Mouse (Mus musculus) limb, embryonic 12.5 days (tissue): ENCODE data around the gene 4921509C19Rik. TPM values are rescaled to one million over a fixed set of nuclear protein-coding genes. Genes with fewer than 3 reads are reported as not detected.
"Not testable (repeated sequence)": the region's sequence is repeated elsewhere in the genome, so short reads cannot be mapped to it uniquely, and the experiment has no call there.

ENCODE experiments used
- ATAC-seq: fragments of 200-750 bp; cut with Nextera tagmentation; 2 replicates; pipeline ENCODE4 v1.8.0; 2017; ENCODE audit warnings: low read depth, moderate TSS enrichment; ENCODE audit not compliant: insufficient number of reproducible peaks, insufficient read depth, low FRiP score, low TSS enrichment
- H3K27ac ChIP-seq: fragments of 300-500 bp; sonication (generic); 2 replicates; pipeline ENCODE4 v1.5.1; 2016; ENCODE audit warnings: mild to moderate bottlenecking, moderate library complexity
- H3K27me3 ChIP-seq: fragments of 300-500 bp; sonication (generic); 2 replicates; pipeline ENCODE4 v1.6.1; 2016; ENCODE audit warnings: mild to moderate bottlenecking, moderate library complexity
- H3K36me3 ChIP-seq: fragments of 300-500 bp; sonication (generic); 2 replicates; pipeline ENCODE4 v1.6.1; 2016; ENCODE audit warnings: mild to moderate bottlenecking, moderate library complexity
- H3K4me1 ChIP-seq: fragments of 300-500 bp; sonication (generic); replicated peaks from 2 replicates; pipeline ENCODE4 v1.6.1; 2016
- H3K4me2 ChIP-seq: fragments of 300-500 bp; sonication (generic); 2 replicates; pipeline ENCODE4 v1.6.1; 2016; ENCODE audit warnings: mild to moderate bottlenecking, moderate library complexity
- H3K4me3 ChIP-seq: fragments of 300-500 bp; sonication (generic); replicated peaks from 2 replicates; pipeline ENCODE4 v1.5.1; 2016; ENCODE audit warnings: mild to moderate bottlenecking
- H3K9ac ChIP-seq: fragments of 300-500 bp; sonication (generic); replicated peaks from 2 replicates; pipeline ENCODE4 v1.6.1; 2016; ENCODE audit warnings: mild to moderate bottlenecking, moderate library complexity
- H3K9me3 ChIP-seq: fragments of 300-500 bp; sonication (generic); 2 replicates; pipeline ENCODE4 v1.6.1; 2016; ENCODE audit warnings: mild to moderate bottlenecking, moderate library complexity
- WGBS: fragments of 180-500 bp; shearing (Covaris S2); methylation state at CpG from one replicate; pipeline ENCODE4 v1.1.7; 2016; 5-methylcytosine and 5-hydroxymethylcytosine counted together
- polyA plus RNA-seq: library from polyadenylated mRNA; unstranded; fragments of >200 nt; fragmentation: Nextera tagmentation; extraction: Ambion mirVana; gene quantifications from 2 replicates; pipeline ENCODE4 v1.2.1, GENCODE M21; 2016

4921509C19Rik gene
- polyA plus RNA-seq, result not detected in 2 replicates

GRCm38 (mm10) chr2:151476053-151476452, at the start of gene 4921509C19Rik:
Gene 4921509C19Rik (minus strand): TSS chr2:151476153.
- not testable (repeated sequence) for ATAC-seq, H3K27ac ChIP-seq, H3K4me2 ChIP-seq, H3K4me3 ChIP-seq, H3K36me3 ChIP-seq, H3K9ac ChIP-seq, H3K27me3 ChIP-seq, H3K9me3 ChIP-seq, H3K4me1 ChIP-seq
- 92% methylated on average over 5 of the region's 5 CpGs for WGBS

- H3K4me1 ChIP-seq, result no peaks in the 10 kb centered on the region
- H3K36me3 ChIP-seq, result peaks cover 11% of the 10 kb centered on the region
- H3K27ac ChIP-seq, result no peak overlapping the region
- WGBS, result 60% methylated on average over 2 of the region's 2 CpGs
- H3K9ac ChIP-seq, result no peak overlapping the region
- H3K4me2 ChIP-seq, result no peak overlapping the region
- ATAC-seq, result no peak
- no peaks in the 10 kb centered on the region for H3K27me3 ChIP-seq
- H3K9me3 ChIP-seq, result no peaks in the 10 kb centered on the region
- no peak overlapping the region for H3K4me3 ChIP-seq
Measured at GRCm38 (mm10) chr2:151525520-151525919, 49.6 kb upstream of the 4921509C19Rik start.

- Histone ChIP-seq H3K36me3 (peaks cover 21% of the 10 kb centered on the region), H3K4me1 (no peaks in the 10 kb centered on the region), H3K27me3 (no peaks in the 10 kb centered on the region), H3K9ac (no peak overlapping the region), H3K4me3 (no peak overlapping the region), H3K4me2 (no peak overlapping the region), H3K27ac (no peak overlapping the region), H3K9me3 (no peaks in the 10 kb centered on the region)
- WGBS, result 75% methylated on average over 4 of the region's 4 CpGs
- ATAC-seq, result no peak
Measured at GRCm38 (mm10) chr2:151524324-151525041, 48.5 kb upstream of the 4921509C19Rik start.

- Histone ChIP-seq H3K9ac (no peak overlapping the region), H3K4me3 (no peak overlapping the region), H3K4me1 (no peaks in the 10 kb centered on the region), H3K27ac (no peak overlapping the region), H3K27me3 (no peaks in the 10 kb centered on the region), H3K36me3 (peaks cover 59% of the 10 kb centered on the region), H3K4me2 (no peak overlapping the region), H3K9me3 (no peaks in the 10 kb centered on the region)
- ATAC-seq, result no peak
- WGBS, result 96% methylated on average over 2 of the region's 2 CpGs
Measured at GRCm38 (mm10) chr2:151519000-151519399, 43.0 kb upstream of the 4921509C19Rik start.

- peaks cover 90% of the 10 kb centered on the region for H3K36me3 ChIP-seq
- no peak for ATAC-seq
- H3K27me3 ChIP-seq, result no peaks in the 10 kb centered on the region
- WGBS, result 83% methylated on average over 3 of the region's 3 CpGs
- no peak overlapping the region for H3K9ac ChIP-seq
- no peaks in the 10 kb centered on the region for H3K4me1 ChIP-seq
- H3K9me3 ChIP-seq, result no peaks in the 10 kb centered on the region
- H3K4me3 ChIP-seq, result no peak overlapping the region
- H3K27ac ChIP-seq, result no peak overlapping the region
- no peak overlapping the region for H3K4me2 ChIP-seq
Measured at GRCm38 (mm10) chr2:151513525-151514285, 37.8 kb upstream of the 4921509C19Rik start.

GRCm38 (mm10) chr2:151512199-151512598, 36.2 kb upstream of the 4921509C19Rik start:
- no peak overlapping the region for H3K4me2 ChIP-seq
- H3K4me3 ChIP-seq, result no peak overlapping the region
- no peak overlapping the region for H3K9ac ChIP-seq
- H3K4me1 ChIP-seq, result no peaks in the 10 kb centered on the region
- ATAC-seq, result no peak
- no peak overlapping the region for H3K27ac ChIP-seq
- no peaks in the 10 kb centered on the region for H3K9me3 ChIP-seq
- no peaks in the 10 kb centered on the region for H3K27me3 ChIP-seq
- peaks cover 98% of the 10 kb centered on the region for H3K36me3 ChIP-seq

- 78% methylated on average over 4 of the region's 4 CpGs for WGBS
- Histone ChIP-seq H3K27me3 (no peaks in the 10 kb centered on the region), H3K36me3 (peaks cover 90% of the 10 kb centered on the region), H3K27ac (no peak overlapping the region), H3K9me3 (no peaks in the 10 kb centered on the region), H3K4me2 (no peak overlapping the region), H3K4me3 (no peak overlapping the region), H3K9ac (no peak overlapping the region), H3K4me1 (no peaks in the 10 kb centered on the region)
- no peak for ATAC-seq
Measured at GRCm38 (mm10) chr2:151504226-151504625, 28.3 kb upstream of the 4921509C19Rik start.

GRCm38 (mm10) chr2:151500442-151501007, 24.6 kb upstream of the 4921509C19Rik start:
- no peaks in the 10 kb centered on the region; the same call in 1 of the 2 replicates for H3K4me1 ChIP-seq
- ATAC-seq, result no peak
- no peak overlapping the region for H3K4me2 ChIP-seq
- H3K4me3 ChIP-seq, result no peak overlapping the region
- no peaks in the 10 kb centered on the region for H3K27me3 ChIP-seq
- WGBS, result 91% methylated on average over 6 of the region's 6 CpGs
- no peaks in the 10 kb centered on the region for H3K9me3 ChIP-seq
- H3K36me3 ChIP-seq, result peaks cover 84% of the 10 kb centered on the region
- no peak overlapping the region for H3K9ac ChIP-seq
- no peak overlapping the region for H3K27ac ChIP-seq

- peaks cover 65% of the 10 kb centered on the region for H3K36me3 ChIP-seq
Measured at GRCm38 (mm10) chr2:151498358-151498757, 22.4 kb upstream of the 4921509C19Rik start.

GRCm38 (mm10) chr2:151494035-151494803, 18.3 kb upstream of the 4921509C19Rik start, which contains the start of gene Nsfl1c:
Gene Nsfl1c (plus strand): TSS chr2:151494182.
- Histone ChIP-seq H3K27me3 (no peaks in the 10 kb centered on the region), H3K9ac (peak within 1 kb of the TSS; percentile 91), H3K4me2 (peak within 1 kb of the TSS; percentile 80), H3K4me3 (peak within 1 kb of the TSS; percentile 96), H3K27ac (peak within 1 kb of the TSS; percentile 72; the same call in 1 of the 2 replicates), H3K4me1 (peaks cover 8% of the 10 kb centered on the region), H3K9me3 (no peaks in the 10 kb centered on the region), H3K36me3 (peaks cover 30% of the 10 kb centered on the region)
- ATAC-seq, result peak; percentile 99
- under 1% methylated on average over 73 of the region's 73 CpGs for WGBS

More at GRCm38 (mm10) chr2:151498358-151498757, 22.4 kb upstream of the 4921509C19Rik start:
- H3K4me1 ChIP-seq, result peaks cover 8% of the 10 kb centered on the region
- no peaks in the 10 kb centered on the region for H3K27me3 ChIP-seq
- no peak overlapping the region for H3K9ac ChIP-seq
- no peak for ATAC-seq
- H3K9me3 ChIP-seq, result no peaks in the 10 kb centered on the region
- no peak overlapping the region for H3K4me2 ChIP-seq
- no peak overlapping the region for H3K4me3 ChIP-seq
- 76% methylated on average over 3 of the region's 3 CpGs for WGBS
- H3K27ac ChIP-seq, result no peak overlapping the region

GRCm38 (mm10) chr2:151486496-151486895, 10.5 kb upstream of the 4921509C19Rik start:
- no peak for ATAC-seq
- Histone ChIP-seq H3K9ac (no peak overlapping the region), H3K4me1 (no peaks in the 10 kb centered on the region)

More at GRCm38 (mm10) chr2:151486496-151486895, 10.5 kb upstream of the 4921509C19Rik start:
- Histone ChIP-seq H3K4me3 (no peak overlapping the region), H3K4me2 (no peak overlapping the region), H3K27me3 (no peaks in the 10 kb centered on the region; the same call in 1 of the 2 replicates), H3K9me3 (no peaks in the 10 kb centered on the region), H3K27ac (no peak overlapping the region), H3K36me3 (no peaks in the 10 kb centered on the region)
